Mouse (Mus musculus): ENCODE measurements around the gene Dhx16. TPM values are rescaled to one million over a fixed set of nuclear protein-coding genes. Genes with fewer than 3 reads are reported as not detected.

The Dhx16 gene
- total RNA-seq, 2 experiments from 2014 or later, result 10.5 to 11.9 TPM

DNA sequence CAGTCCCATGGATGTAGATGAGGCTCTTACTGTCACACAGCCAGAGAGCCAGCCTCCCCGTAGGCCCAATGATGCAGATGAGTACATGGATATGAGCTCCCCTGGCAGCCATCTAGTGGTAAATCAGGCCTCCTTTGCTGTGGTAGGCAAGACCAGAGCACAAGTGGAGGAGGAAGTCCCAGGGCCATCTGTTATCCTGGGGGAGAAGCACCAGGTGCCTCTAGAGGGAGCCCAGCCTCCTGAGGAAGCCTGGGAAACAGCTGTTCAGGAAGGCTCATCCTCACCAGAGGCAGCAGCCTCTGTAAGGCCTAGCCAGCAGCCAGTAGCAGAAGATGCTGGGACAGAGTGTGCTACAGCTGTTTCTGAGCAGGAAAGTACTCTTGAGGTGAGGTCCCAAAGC is 31.5 kb upstream of the Dhx16 start:
- no peak for DNase-seq
- intact Hi-C loops (cut with DNase I; ENCODE audit: low total_unique reads), result no loop called here

DNA sequence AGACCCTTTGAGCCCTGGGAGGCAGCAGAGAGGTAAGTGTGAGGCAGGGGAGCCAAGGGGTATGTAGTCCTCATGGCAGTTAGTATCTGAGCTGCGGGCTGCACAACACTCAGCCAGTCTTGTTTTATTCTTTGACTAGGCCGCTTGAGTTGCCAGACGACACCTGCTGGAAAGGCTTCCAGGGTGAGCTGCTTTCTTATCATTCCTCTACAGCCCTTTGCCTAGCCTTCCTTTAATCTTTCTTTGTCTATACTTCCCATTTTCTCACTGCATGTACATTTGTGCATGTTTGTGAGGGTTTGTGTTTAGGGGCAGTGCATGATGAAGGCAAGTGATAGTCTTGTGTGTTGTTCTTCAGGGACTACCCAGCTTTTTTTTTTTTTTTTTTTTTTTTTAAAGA is 28.6 kb upstream of the Dhx16 start:
- intact Hi-C loops (cut with DNase I; ENCODE audit: low total_unique reads), result no loop called here

DNA sequence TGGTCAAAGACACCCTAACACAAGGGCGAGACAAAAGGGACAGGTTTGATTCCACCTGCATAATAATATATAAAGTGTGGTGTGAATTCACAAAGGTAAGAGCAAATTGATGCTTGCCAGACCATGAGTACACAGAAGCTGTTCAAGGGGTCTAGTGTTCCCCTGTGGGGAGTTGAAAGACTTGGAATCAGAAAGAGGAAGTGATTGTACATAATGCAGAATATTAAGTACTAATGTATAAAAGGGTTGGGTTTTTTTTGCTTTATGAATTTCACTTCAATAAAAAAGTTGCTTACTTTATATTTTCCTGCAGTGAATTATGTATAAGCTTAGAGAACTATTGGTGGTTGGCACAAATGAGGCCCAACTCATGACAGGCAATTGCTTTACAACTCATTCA is 20.2 kb upstream of the Dhx16 start:
- DNase-seq, result no peak
- intact Hi-C loops (cut with DNase I; ENCODE audit: low total_unique reads), result no loop called here

More for the DNA sequence above, 28.6 kb upstream of the Dhx16 start:
- no peak for DNase-seq

DNA sequence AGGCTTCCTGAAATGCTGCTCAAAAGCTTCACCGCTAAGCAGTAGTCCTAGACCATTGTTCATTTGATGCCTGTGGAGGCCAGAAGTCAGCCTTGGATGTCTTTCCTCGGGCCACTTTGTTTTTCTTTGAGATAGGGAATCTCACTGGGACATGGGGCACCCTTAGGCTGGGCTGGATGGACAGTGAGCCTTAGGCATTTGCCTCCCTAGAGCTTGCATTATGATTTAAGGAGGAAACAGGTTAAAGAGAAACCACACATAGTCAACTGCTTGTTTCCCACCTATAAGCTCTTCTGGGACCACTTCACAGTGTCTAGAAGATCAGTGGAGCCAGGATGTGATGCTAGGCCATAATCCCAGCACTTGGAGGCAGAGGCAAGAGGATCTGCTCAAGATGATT is 19.8 kb upstream of the Dhx16 start:
- no peak for DNase-seq
- intact Hi-C loops (cut with DNase I; ENCODE audit: low total_unique reads), result no loop called here

DNA sequence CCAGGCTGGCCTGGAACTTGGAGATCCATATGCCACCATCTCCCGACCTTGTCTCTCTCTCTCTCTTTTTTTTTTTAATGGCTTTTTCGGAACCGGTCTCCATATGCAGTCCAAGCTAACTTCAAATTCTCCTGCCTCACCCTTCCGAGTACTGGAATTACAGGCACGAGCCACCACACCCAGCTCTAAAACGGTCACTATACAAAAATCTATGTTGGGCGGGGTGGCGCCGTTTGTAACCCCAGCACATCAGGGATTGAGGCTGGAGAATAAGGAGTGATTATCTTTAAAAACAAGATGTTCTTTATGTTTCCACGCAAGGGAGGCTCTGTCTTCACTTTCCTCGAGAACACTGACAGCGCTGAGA is 18.8 kb upstream of the Dhx16 start:
- intact Hi-C loops (cut with DNase I; ENCODE audit: low total_unique reads), result no loop called here
- no peak for DNase-seq

DNA sequence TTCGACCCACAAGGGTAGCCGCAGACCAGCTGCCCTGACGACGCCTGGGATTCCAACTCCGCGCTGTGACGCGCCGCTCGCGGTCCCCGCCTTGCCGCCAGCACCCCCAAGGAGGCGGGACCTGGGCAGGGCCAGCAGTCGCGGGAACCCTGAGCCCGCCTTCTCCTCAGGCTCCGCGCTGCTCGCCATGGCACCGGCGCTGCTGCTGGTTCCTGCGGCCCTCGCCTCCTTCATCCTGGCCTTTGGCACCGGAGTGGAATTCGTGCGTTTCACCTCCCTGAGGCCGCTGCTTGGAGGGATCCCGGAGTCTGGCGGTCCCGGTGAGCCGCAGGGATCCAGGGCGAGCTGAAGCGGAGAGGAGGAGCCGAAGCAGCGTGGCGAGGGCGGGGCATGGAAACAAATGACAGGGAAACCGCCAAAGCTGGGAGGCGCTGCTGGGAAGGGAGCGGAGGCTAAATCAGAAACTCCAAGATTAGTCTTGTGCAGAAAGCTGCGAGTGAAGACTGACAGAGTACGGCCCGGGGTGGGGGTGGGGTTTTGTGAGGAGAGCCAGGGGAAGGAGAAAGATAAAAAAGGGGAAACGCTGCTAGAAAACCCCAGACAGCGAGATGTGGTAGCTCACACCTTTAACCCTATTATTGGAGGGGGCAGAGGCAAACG is 18.3 kb upstream of the Dhx16 start, which contains the start of gene Nrm:
Nrm (plus strand) TSS at position 121 of the 660 bp plus-strand sequence.
- intact Hi-C loops (cut with DNase I; ENCODE audit: low total_unique reads), result no loop called here
- peak; percentile 91 for DNase-seq

DNA sequence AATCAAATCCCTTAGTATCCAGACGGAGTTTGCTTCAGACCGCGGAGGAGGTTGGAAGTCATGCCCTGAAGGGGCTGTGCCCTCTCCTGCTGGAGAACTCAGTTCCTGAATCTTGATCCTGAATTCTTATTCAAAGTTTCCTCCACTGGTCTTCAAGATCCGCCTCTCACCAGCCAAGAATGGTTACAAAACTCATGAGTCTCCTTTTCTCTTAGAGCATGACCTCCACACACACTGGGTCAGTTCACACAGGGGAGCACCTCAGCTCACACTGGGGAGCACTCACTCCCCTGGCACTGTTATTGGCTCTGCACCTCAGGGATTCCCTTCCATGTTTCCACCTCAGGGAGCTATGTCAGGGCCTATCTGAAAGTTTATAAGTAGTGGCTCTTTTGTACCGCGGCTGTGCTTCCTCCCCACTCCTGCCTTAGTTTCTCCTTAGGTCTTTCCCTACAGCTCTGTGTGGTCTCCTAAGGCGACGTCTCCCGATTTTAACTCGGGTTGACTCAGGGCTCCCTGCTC is 14.7 kb upstream of the Dhx16 start:
- DNase-seq, result no peak
- intact Hi-C loops (cut with DNase I; ENCODE audit: low total_unique reads), result no loop called here

DNA sequence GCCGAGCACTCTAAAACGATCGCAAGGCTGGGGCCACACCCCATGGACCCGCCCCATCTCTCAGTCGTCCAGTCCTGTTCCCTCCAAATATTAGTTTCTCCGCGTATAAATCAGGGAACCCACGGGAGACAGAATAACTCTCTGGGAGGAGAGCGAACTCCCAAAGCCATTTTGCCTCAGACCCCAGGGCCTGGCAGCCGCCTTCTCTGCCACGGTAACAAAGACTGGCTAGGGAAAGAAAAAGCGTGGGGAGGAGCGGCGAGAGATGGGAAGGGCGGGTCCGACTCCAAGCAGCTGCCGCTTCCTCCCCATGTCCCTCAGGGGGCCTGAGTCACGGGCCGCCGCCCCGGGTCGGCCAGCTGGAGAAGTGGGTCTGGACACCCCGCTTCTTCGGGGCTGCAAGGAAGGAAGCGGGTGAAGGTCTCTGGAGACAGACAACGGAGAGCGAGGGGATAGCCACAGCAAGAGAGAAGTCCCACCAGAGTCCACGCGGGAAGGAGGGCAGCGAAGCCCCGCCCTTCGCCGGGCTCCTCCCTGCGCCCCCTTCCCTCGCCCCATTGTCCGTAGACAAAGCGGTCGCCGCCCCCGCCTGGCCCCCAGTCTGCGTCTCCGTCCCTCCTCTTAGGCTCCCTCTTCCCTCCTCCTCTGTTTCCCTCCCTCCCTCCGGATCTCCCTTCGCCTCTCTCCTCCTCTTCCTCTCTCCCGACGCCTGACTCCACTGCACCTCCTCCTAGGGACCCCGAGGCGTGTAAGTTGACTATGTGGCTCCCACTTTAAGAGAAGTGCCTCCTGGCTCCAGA is 13.9 kb upstream of the Dhx16 start, which contains the start of gene Ppp1r18:
Ppp1r18 (plus strand) TSS at position 113 of the 800 bp plus-strand sequence.
- intact Hi-C loops (cut with DNase I; ENCODE audit: low total_unique reads), result no loop called here

DNA sequence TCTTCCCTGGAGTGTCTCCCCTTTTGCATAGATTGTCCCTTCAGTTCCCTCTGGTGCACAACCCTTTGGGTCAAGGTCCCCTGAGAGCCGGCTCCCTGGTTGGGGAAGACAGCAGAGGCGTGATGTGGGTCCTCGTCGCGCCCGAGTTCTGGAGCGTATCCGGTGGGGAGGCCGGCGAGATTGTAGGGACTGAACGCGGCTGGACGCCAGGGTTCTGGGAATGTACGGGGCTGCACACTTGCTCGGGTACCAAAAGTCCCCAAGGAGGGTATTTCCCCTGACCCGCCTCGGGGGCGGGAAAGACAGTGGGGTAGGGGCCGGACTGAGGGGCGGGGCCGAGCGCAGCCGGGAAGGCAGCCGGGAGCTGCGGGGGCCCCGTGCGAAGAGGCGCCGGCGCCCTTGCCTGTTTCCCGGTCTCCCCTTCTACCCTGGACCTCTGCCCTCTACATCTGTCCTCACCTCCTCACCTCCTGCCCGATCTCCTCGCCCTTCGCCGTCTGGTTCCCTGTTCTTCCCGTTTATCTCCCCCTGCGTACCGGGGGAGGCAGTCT is 13.3 kb upstream of the Dhx16 start:
- DNase-seq, result peak; percentile 79
- intact Hi-C loops (cut with DNase I; ENCODE audit: low total_unique reads), result no loop called here

More for the DNA sequence above, 13.9 kb upstream of the Dhx16 start, which contains the start of gene Ppp1r18:
- peak; percentile 89 for DNase-seq

DNA sequence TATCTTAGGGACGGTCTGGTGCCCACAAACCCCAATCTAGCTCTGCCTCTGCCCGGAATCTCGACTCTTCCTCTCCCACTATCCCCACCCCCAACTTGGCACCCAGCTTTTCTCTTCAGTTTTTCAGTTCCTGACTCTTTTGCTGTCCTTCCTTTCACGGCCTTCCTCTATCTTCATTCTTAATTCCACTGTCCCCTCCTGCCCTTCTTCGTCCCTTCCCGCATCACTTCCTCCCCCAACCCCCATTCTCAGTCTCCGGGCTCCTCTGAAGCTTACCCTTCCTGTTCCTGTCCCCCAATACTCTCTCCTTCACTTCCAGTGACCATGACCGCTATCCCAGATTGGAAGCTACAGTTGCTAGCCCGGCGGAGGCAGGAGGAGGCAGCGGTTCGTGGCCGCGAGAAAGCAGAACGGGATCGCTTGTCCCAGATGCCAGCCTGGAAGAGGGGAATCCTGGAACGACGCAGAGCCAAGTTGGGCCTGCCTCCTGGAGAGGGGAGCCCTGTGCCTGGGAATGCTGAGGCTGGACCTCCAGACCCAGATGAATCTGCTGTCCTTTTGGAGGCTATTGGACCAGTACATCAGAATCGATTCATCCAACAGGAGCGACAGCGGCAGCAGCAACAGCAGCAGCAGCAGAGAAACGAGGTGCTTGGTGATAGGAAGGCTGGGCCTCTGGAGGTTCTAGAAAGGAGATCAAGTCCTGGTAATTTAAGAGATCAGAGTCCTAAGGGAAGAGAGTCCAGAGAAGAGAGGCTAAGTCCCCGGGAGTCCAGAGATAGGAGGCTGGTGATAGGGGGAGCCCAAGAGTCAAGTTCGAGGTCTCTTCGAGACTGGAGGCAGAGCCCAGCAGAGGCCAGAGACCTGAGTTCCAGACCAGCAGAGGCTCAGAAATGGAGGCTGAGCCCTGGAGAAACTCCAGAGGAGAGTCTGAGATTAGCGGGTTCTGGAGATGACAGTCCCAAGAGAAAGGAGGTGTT is 12.4 kb upstream of the Dhx16 start:
- intact Hi-C loops (cut with DNase I; ENCODE audit: low total_unique reads), result no loop called here
- no peak for DNase-seq

DNA sequence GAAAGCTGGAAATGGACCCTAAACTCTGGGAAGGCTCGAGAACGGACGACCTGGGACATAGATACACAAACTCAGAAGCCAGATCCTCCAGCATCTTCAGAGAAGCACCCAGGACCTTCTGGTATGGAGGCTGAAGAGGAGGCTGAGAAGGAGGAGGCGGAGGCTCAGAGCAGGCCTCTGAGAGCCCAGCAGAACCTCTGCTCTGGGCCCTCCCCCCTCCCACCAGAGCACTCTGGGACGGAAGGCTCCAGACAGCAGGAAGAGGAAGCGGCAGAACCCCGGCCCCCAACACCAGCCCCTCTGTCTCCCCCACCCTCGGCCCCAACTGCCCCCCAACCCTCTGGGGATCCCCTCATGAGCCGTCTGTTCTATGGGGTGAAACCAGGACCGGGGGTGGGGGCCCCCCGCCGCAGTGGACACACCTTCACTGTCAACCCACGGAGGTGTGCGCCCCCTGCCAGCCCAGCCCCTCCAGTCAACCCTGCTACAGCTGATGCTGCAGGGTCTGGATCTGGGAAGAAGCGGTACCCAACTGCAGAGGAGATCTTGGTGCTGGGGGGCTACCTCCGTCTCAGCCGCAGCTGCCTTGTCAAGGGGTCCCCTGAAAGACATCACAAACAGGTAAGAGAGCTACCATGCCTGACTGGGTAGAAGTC is 11.3 kb upstream of the Dhx16 start:
- intact Hi-C loops (cut with DNase I; ENCODE audit: low total_unique reads), result no loop called here
- peak; percentile 44 for DNase-seq

DNA sequence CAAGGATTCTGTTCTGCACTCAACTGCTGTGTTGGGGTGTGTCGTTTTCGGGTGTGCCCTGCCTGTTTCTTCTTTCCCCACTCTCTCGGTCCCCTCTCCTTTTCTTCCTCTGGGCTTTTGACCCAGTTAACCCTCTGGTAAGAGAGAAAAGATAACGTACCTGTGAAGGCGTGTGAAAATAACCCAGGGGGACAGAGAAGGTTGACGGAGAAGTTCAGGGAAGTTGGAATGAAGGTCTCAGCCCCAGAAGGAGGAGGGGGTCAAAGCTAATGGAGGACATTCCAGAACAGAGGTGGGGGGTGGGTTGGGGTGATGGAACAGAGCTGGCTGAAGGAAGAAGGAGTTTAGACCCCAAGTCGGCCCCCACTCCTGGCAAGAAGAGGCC is 10.7 kb upstream of the Dhx16 start:
- intact Hi-C loops (cut with DNase I; ENCODE audit: low total_unique reads), result no loop called here
- DNase-seq, result no peak

DNA sequence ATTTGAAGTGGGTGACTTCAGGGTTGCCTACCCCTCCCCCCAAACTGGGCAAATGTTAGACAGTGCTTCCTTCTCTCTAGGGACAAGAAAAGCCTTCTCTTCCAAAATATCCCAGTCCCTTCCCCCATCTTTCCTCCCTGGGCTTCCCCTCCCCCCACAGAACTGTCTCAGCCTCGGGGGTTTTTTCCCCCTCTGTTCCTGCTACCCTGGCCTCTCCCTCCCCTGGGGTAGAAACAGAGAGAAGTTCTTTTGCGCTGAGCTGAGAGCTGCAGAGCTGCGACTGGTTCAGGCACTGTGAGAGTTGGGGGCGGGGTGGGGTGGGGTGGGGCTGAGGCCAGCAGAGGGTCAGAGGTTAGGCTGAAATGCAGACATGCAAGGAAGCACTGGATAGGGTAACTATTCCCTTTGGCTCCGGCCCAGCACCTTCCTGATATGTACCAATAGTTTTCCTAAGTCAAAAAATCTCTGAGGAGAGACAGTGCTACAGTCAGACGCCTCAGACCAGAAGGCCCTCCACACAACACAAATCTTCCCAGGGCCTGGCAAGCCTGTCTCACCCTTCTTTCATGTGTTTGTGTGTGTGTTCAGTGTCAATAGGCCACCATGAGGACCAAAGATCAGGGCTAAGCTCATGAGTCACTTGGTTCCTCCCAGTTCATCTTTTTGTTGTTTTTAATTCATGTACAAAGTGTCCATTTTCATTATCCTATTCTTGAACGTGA is 10.1 kb upstream of the Dhx16 start:
- peak; percentile 54 for DNase-seq
- intact Hi-C loops (cut with DNase I; ENCODE audit: low total_unique reads), result no loop called here

DNA sequence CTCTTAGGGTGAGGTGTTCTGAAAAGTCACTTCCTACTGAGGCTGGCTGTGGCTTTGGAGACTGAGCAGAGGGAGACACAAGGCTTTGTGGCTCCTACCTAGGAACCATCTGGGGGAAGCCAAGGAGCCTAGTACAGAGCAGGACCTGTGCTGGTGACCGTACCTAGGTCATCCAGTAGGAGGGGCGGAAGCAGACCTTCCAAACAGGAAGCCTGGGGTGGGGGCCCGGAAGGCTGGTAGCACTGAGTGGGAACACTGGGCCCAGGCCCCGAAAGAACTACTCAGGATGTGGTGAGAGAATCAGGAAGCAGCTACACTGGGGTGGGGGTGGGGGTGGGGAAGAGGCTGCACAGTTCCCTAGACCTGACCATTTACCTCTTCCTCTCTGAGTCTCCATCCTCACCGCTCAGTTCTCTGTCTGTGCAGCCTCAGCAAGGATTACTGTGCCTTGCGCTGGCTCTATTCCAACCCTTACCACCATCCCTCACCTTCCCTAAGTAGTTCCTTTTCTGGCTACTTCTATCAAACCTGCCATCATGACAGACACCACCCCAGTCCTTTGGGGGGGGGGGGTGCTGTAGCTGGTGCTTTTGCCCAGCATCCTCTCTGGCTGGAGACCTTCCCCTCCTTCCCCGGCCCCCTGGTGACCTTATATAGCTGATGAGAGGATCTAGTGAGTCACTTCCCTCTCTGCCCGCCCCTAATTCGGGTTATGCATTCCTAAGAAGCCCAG is 9.3 kb upstream of the Dhx16 start:
- peak; percentile 60 for DNase-seq
- intact Hi-C loops (cut with DNase I; ENCODE audit: low total_unique reads), result no loop called here

DNA sequence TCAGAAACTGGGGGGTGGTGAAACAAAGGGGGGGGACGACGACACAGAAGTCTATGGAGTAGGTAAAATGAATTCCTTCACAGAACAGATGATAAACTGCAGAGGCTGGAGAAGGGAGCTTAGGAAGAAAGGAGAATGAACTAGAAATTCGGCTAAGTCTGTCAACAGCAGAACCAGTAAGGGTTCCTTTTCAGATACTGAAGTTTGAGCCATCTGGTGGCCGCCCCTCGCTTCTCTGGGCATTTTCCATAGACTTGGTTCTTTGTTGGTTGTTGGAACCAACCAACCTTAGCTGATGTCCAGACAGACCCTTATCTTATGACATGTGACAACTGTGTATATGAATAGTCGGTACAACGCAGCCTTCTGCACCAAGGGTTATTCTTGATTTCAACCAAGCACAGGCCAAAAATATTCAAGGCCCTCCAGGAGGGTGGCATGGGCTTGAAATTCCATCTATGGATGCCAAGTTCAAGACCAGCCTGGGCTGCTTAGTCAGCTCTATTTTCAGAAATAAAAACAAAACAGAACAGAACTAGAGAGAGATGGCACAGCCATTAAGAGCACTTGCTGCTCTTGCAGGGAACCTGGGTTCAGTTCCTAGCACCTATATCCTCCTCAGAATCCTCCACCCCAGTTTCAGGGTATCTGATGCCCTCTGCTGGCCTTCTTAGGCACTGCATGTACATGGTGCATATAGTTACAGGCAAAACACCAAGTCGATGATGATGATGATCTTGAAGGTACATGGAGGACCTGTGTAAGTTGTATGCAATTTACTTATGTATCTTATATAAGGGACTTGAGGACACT is 8.5 kb upstream of the Dhx16 start:
- intact Hi-C loops (cut with DNase I; ENCODE audit: low total_unique reads), result no loop called here
- no peak for DNase-seq

DNA sequence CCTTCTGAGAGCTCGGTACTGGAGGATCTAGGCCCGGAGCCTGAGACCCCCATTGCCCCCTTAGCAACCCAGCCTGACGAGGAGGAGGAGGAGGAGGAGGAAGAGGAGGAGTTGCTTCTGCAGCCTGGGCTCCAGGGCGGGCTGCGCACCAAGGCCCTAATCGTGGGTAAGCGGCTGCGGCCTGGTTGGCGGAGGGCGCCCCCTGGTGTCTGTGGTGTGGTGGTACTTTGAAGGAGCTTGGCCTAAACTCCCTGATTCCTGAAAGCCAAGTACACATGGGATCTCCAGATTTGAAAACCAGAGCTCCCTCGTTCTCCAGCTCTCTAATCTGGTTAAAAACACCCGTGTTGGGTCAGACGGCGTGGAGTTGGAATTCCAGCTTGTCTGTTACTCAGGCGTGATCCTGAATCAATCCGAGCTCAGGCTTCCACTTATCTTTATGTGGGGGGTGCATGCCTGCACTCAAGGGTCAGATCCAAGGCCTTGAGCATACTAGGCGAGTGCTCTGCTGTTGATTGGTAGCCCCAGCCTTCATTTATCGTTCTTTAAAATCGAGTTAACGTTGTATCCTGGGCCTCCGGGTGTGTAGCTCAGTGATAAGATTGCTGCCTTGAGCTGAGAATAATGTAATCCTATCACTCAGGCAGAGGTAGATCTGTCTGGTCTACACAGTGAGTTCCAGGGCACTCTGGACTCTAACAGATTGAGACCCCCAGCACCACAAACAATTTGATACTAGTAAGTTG is 5.7 kb upstream of the Dhx16 start:
- peak; percentile 90 for DNase-seq
- intact Hi-C loops (cut with DNase I; ENCODE audit: low total_unique reads), result loop anchor here (2.0 kb wide), 1 partner anchor 39 kb away; no protein-coding TSS in a partner anchor
